ENCODE assay signal across 8 mouse cellular contexts in the genomic region with DNA sequence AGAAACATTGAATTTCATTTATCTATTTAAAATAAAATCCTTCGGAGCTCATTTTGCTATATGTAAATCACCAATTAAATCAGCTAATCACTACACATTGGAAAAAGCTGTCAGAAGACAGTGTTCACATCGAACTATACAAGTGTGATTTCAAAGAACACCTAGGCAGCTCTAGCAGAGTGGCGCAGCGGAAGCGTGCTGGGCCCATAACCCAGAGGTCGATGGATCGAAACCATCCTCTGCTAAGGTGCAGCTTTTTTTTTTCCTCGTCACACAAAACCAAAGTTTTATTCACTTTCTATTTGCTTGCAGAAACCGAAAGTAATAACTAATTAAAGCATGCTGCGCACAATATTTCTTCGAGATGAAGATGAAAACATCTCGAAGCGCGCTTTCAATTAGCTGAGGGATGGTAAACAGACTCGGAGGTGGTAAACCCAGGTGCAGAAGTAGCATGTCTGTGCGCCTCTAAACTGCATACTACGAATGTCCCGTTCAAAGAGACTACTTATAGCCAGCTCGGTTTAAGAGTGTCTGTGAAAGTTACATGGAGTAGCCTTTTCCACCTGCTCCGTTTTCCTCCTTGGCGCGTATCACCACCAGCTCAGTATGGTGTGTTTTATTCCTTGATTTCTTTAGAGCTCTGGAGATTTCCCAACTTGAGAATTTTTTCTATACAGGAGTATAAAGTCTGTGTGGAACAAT. TPM values are rescaled to one million over a fixed set of nuclear protein-coding genes. Genes with fewer than 3 reads are reported as not detected.
DNase-seq lines count a peak whose midpoint lies in the region; ATAC-seq and TF ChIP-seq lines count a peak whose summit lies in the region.

No protein-coding gene starts in this region.

- H3K36me3 ChIP-seq in hindbrain, embryonic 10.5 days: no peaks in the 10 kb centered on the region
- H3K36me3 ChIP-seq in lung, postnatal 0 days (ENCODE audit: insufficient read depth, low read length): no peaks in the 10 kb centered on the region

- no peaks in the 10 kb centered on the region for H3K9me3 ChIP-seq in hindbrain, embryonic 10.5 days
- H3K9me3 ChIP-seq in lung, postnatal 0 days (ENCODE audit: low read length): no peaks in the 10 kb centered on the region

- TF ChIP-seq CTCF in lung, postnatal 0 days (IDR thresholded peaks at IDR 0.05): no peak

- H3K27me3 ChIP-seq in hindbrain, embryonic 10.5 days (ENCODE audit: insufficient read depth, poor library complexity, severe bottlenecking): no peaks in the 10 kb centered on the region
- no peaks in the 10 kb centered on the region for H3K27me3 ChIP-seq in lung, postnatal 0 days (replicated peaks; ENCODE audit: insufficient read depth, low read length)

- TF ChIP-seq EP300 in lung, postnatal 0 days (IDR thresholded peaks at IDR 0.05): no peak

- H3K4me1 ChIP-seq in hindbrain, embryonic 10.5 days (replicated peaks): peaks cover 16% of the 10 kb centered on the region
- peaks cover 8% of the 10 kb centered on the region; the same call in 1 of the 2 replicates for H3K4me1 ChIP-seq in lung, postnatal 0 days (ENCODE audit: insufficient read depth, low read depth, low read length)

- H3K4me3 ChIP-seq in hindbrain, embryonic 10.5 days: peak overlapping the region; percentile 63
- peak overlapping the region; percentile 72 for H3K4me3 ChIP-seq in lung, postnatal 0 days (ENCODE audit: low read depth, low read length)

- H3K4me2 ChIP-seq in lung, postnatal 0 days (replicated peaks; ENCODE audit: low read depth, low read length): peak overlapping the region; percentile 60

- no peak overlapping the region for H3K9ac ChIP-seq in lung, postnatal 0 days (replicated peaks; ENCODE audit: low read depth)

- ATAC-seq in frontal cortex, adult (ENCODE audit: low TSS enrichment): peak; percentile 42
- peak; percentile 76 for ATAC-seq in lung, postnatal 0 days

- 2% methylated on average over 22 of the region's 22 CpGs for WGBS in hindbrain, embryonic 10.5 days
- WGBS in lung, postnatal 0 days: 3% methylated on average over 22 of the region's 22 CpGs

- peak; percentile 85 for DNase-seq in Muller cell, postnatal 12 days (ENCODE audit: inconsistent ontology term)
- DNase-seq in cerebellum, adult 9-10 months: peak; percentile 89
- peak; percentile 68 for DNase-seq in hindbrain, embryonic 10.5 days (ENCODE audit: low spot score)
- DNase-seq in layer of hippocampus, adult 9-10 months (ENCODE audit: low spot score): peak; percentile 78
- DNase-seq in lung, postnatal 0 days (ENCODE audit: low spot score): peak; percentile 71
- DNase-seq in ovary, postnatal 14 days (ENCODE audit: low spot score): peak; percentile 84
- peak; percentile 73 to 87 for DNase-seq in thymus, postnatal 10 days (ENCODE audit: low spot score in 2 of 2)

- peak overlapping the region; percentile 71 for H3K27ac ChIP-seq in hindbrain, embryonic 10.5 days
- no peak overlapping the region for H3K27ac ChIP-seq in lung, postnatal 0 days (ENCODE audit: low read length)

RNA-seq across cellular contexts. Expression of gene Hist1h2bl, which starts 5.0 kb away (rescaled TPM):
- polyA plus RNA-seq in hindbrain, embryonic 10.5 days (2016; fragmentation: Nextera tagmentation; extraction: Ambion mirVana): 2.2 TPM in 1 of 2 replicates, not detected in the other
- polyA plus RNA-seq in lung, postnatal 0 days (2015; fragmentation: Nextera tagmentation; extraction: Ambion mirVana): not detected in 2 replicates

RNA-seq across cellular contexts. Expression of gene Hist1h2ai, which starts 5.2 kb away (rescaled TPM):
- polyA plus RNA-seq in hindbrain, embryonic 10.5 days (2016; fragmentation: Nextera tagmentation; extraction: Ambion mirVana): 16.6 and 22.9 TPM in 2 replicates
- polyA plus RNA-seq in lung, postnatal 0 days (2015; fragmentation: Nextera tagmentation; extraction: Ambion mirVana): 5.4 TPM in 1 of 2 replicates, not detected in the other

RNA-seq across cellular contexts. Expression of gene Hist1h3h, which starts 6.5 kb away (rescaled TPM):
- polyA plus RNA-seq in hindbrain, embryonic 10.5 days (2016; fragmentation: Nextera tagmentation; extraction: Ambion mirVana): 12.7 and 15.7 TPM in 2 replicates
- 2.0 TPM in 1 of 2 replicates, not detected in the other for polyA plus RNA-seq in lung, postnatal 0 days (2015; fragmentation: Nextera tagmentation; extraction: Ambion mirVana)

RNA-seq across cellular contexts. Expression of gene Hist1h2bm, which starts 10.9 kb away (rescaled TPM):
- polyA plus RNA-seq in hindbrain, embryonic 10.5 days (2016; fragmentation: Nextera tagmentation; extraction: Ambion mirVana): 5.2 and 6.1 TPM in 2 replicates
- polyA plus RNA-seq in lung, postnatal 0 days (2015; fragmentation: Nextera tagmentation; extraction: Ambion mirVana): 0.66 and 0.67 TPM in 2 replicates

RNA-seq across cellular contexts. Expression of gene Olfr1359, which starts 13.1 kb away (rescaled TPM):
- not detected in 2 replicates for polyA plus RNA-seq in hindbrain, embryonic 10.5 days (2016; fragmentation: Nextera tagmentation; extraction: Ambion mirVana)
- polyA plus RNA-seq in lung, postnatal 0 days (2015; fragmentation: Nextera tagmentation; extraction: Ambion mirVana): not detected in 2 replicates
